Mouse (Mus musculus) liver, postnatal 0 days (tissue): ENCODE measurements around the gene Il1b. TPM values are rescaled to one million over a fixed set of nuclear protein-coding genes. Genes with fewer than 3 reads are reported as not detected.

Experiments
- ATAC-seq: fragments of 200-750 bp; cut with Nextera tagmentation; 2 replicates; pipeline ENCODE4 v1.8.0; 2017; ENCODE audit warnings: mild to moderate bottlenecking, moderate library complexity
- DNase-seq: peaks from one replicate; pipeline ENCODE4 v3.0.0-alpha.2; 2016
- H3K27ac ChIP-seq: fragments of 300-500 bp; sonication (generic); 2 replicates; pipeline ENCODE4 v1.5.1; 2014; ENCODE audit warnings: antibody characterized with exemption, moderate library complexity, mild to moderate bottlenecking, low read depth
- H3K27me3 ChIP-seq: fragments of 300-500 bp; sonication (generic); 2 replicates; pipeline ENCODE4 v1.6.1; 2014; ENCODE audit warnings: low read length, control low read depth, mixed read lengths; ENCODE audit not compliant: insufficient read depth
- H3K36me3 ChIP-seq: fragments of 300-500 bp; sonication (generic); replicated peaks from 2 replicates; pipeline ENCODE4 v1.6.1; 2014; ENCODE audit warnings: mild to moderate bottlenecking, control low read depth, low read length, moderate library complexity, mixed read lengths; ENCODE audit not compliant: insufficient read depth
- H3K4me1 ChIP-seq: fragments of 300-500 bp; sonication (generic); 2 replicates; pipeline ENCODE4 v1.6.1; 2014; ENCODE audit warnings: antibody characterized with exemption, mild to moderate bottlenecking, control low read depth; ENCODE audit not compliant: insufficient read depth
- H3K4me2 ChIP-seq: fragments of 300-500 bp; sonication (generic); 2 replicates; pipeline ENCODE4 v1.6.1; 2014; ENCODE audit warnings: low read depth, mild to moderate bottlenecking, low read length, moderate library complexity, mixed read lengths
- H3K4me3 ChIP-seq: fragments of 300-500 bp; sonication (generic); 2 replicates; pipeline ENCODE4 v1.5.1; 2014; ENCODE audit warnings: low read depth, low read length
- H3K9ac ChIP-seq: fragments of 300-500 bp; sonication (generic); replicated peaks from 2 replicates; pipeline ENCODE4 v1.6.1; 2014; ENCODE audit warnings: mild to moderate bottlenecking, moderate library complexity
- H3K9me3 ChIP-seq: fragments of 300-500 bp; sonication (generic); 2 replicates; pipeline ENCODE4 v1.6.1; 2016; ENCODE audit warnings: mild to moderate bottlenecking, control low read depth, low read length, mixed read lengths
- CTCF ChIP-seq: sonication (generic); IDR thresholded peaks from 2 replicates; pipeline ENCODE4 v1.5.1; 2016; ENCODE audit warnings: antibody characterized with exemption, low read depth
- EP300 ChIP-seq: IDR thresholded peaks from 2 replicates; pipeline ENCODE4 v1.6.1; 2016; ENCODE audit warnings: antibody characterized with exemption, low read depth, mild to moderate bottlenecking
- WGBS: fragments of 180-500 bp; shearing (Covaris S2); extraction: QIAGEN DNeasy Blood & Tissue Kit; methylation state at CpG from one replicate; pipeline ENCODE4 v1.1.7; 2014; ENCODE audit not compliant: insufficient replicate concordance; 5-methylcytosine and 5-hydroxymethylcytosine counted together
- polyA plus RNA-seq: library from polyadenylated mRNA; unstranded; fragments of >200 nt; fragmentation: Nextera tagmentation; extraction: Ambion mirVana; gene quantifications from 2 replicates; pipeline ENCODE4 v1.2.1, GENCODE M21; 2015

Il1b gene
- polyA plus RNA-seq, 1 experiment from 2014 or later, result 1.3 TPM

DNA sequence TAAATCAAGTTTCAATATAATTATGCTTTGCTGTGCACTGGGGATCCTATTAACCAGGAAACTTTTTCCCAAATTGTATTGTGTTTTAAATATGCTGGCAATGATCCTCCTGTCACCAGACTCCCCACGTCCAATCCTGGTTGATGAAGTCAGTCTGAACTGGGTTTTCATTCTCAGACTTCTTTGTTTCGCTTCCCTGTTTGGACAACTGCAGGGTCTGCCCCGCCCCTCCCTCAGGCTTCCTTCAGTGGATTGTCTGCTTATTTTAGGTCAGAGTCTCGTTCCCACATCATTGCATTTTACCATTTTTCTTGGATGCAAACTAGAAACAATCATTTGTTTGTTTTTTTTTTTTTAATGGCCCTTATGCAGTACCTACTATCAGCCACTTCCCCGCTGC is 9.3 kb upstream of the Il1b start:
- no peak for ATAC-seq
- H3K36me3 ChIP-seq, result no peaks in the 10 kb centered on the region
- WGBS, result 60% methylated on average over 5 of the region's 5 CpGs
- H3K9ac ChIP-seq, result no peak overlapping the region
- DNase-seq, result no peak
- no peak overlapping the region for H3K27ac ChIP-seq
- no peaks in the 10 kb centered on the region for H3K4me1 ChIP-seq
- no peak for TF ChIP-seq CTCF
- TF ChIP-seq EP300, result no peak
- H3K9me3 ChIP-seq, result no peaks in the 10 kb centered on the region
- H3K4me3 ChIP-seq, result no peak overlapping the region
- no peaks in the 10 kb centered on the region for H3K27me3 ChIP-seq
- H3K4me2 ChIP-seq, result no peak overlapping the region

DNA sequence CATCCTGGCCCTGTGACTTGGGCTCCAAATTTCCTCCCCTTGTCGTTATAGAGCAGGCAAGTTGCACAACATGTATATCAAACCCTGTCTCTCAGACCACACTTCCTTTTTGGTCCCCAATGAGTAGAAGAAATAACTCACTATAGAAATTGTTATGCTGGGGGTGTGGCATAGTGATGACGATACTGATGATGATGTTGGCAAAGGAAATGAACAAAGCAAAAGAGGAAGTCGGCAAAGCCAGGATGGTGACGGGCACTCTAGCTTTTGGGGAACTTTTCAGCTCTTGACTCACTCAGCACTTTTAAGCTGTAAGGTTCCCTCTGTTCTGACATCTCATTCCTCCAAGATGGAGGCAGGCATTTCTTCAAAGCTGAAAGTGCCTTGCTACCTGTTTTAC is 2.4 kb upstream of the Il1b start:
- H3K9ac ChIP-seq, result no peak overlapping the region
- H3K36me3 ChIP-seq, result no peaks in the 10 kb centered on the region
- no peak overlapping the region for H3K4me3 ChIP-seq
- no peak overlapping the region for H3K4me2 ChIP-seq
- TF ChIP-seq EP300 (peak; percentile 26; the same call in 1 of the 2 replicates), CTCF (no peak)
- no peaks in the 10 kb centered on the region for H3K9me3 ChIP-seq
- H3K27me3 ChIP-seq, result no peaks in the 10 kb centered on the region
- ATAC-seq (peak; percentile 59), DNase-seq (peak; percentile 31)
- 38% methylated on average over 4 of the region's 4 CpGs for WGBS
- peak overlapping the region; percentile 34; the same call in 1 of the 2 replicates for H3K27ac ChIP-seq
- no peaks in the 10 kb centered on the region for H3K4me1 ChIP-seq

DNA sequence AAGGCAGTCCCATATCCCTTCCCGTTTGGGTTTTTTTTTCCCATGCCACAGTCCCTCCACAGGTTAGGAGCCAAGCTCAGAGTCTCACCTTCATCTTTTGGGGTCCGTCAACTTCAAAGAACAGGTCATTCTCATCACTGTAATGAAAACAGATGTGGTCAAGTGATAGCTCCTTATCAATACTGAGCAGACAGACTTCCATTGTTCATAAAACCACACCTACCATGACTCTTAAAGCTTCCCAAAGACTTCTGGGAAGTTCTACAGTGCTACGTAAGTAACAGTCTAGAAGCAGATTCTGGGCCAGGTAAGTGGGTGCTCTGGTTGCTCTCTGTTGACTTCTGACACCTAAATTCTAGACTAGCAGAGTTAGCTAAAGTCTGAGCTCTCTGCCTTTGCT is 1.3 kb downstream of the Il1b start:
- Histone ChIP-seq H3K4me2 (no peak overlapping the region), H3K4me1 (no peaks in the 10 kb centered on the region), H3K27me3 (no peaks in the 10 kb centered on the region), H3K9me3 (no peaks in the 10 kb centered on the region), H3K9ac (no peak overlapping the region), H3K4me3 (no peak overlapping the region), H3K27ac (no peak overlapping the region), H3K36me3 (no peaks in the 10 kb centered on the region)
- TF ChIP-seq EP300 (0 out of 2 replicates have a peak, but pooled peaks have one; percentile 22), CTCF (no peak)
- DNase-seq (peak; percentile 3), ATAC-seq (no peak)
- 48% methylated on average over 3 of the region's 3 CpGs for WGBS

DNA sequence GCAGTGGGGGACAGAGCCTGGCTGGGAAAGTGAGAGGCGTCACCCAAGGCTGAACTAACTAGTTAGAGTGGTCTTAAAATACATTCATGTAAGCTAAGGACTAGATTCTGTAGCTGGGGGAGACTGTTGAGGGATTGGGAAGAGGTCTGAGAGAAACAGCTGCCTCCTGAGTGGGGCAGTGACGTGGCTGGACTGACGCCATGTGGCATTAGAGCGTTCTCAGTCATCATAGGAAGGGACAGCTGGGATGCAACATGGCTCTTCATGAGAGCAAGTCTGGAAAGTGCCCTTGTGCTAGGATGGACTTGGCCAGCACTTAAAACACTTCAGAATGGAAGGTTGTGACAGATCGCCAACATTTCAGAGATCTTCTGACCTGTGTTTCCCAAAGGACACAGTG is 2.1 kb downstream of the Il1b start:
- ATAC-seq (no peak), DNase-seq (peak; percentile 4)
- TF ChIP-seq CTCF (no peak), EP300 (no peak)
- Histone ChIP-seq H3K9ac (no peak overlapping the region), H3K4me1 (no peaks in the 10 kb centered on the region), H3K27me3 (no peaks in the 10 kb centered on the region), H3K4me3 (no peak overlapping the region), H3K4me2 (no peak overlapping the region), H3K36me3 (no peaks in the 10 kb centered on the region), H3K9me3 (no peaks in the 10 kb centered on the region), H3K27ac (no peak overlapping the region)
- 86% methylated on average over 5 of the region's 5 CpGs for WGBS

DNA sequence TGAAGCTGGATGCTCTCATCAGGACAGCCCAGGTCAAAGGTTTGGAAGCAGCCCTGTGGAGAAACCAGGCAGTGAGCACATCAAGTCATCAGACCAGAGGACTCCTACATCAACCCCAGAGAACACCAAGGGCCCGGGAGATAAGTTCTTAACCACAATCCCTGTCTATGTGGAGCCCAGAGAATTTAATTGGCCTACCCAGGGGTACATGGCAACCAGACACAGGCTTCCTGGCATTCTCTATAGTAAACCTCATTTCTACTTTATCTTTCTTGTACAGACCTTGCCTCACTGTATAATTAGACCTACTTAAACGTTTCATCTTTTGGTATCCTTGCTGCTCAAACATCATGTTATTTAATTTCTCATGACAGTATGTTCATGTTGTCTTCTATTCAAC is 2.8 kb downstream of the Il1b start:
- Histone ChIP-seq H3K36me3 (no peaks in the 10 kb centered on the region), H3K27ac (no peak overlapping the region), H3K4me3 (no peak overlapping the region), H3K4me2 (no peak overlapping the region), H3K27me3 (no peaks in the 10 kb centered on the region), H3K9ac (no peak overlapping the region), H3K9me3 (no peaks in the 10 kb centered on the region), H3K4me1 (no peaks in the 10 kb centered on the region)
- DNase-seq (peak; percentile 11), ATAC-seq (peak; percentile 81)
- 56% methylated on average over 2 of the region's 2 CpGs for WGBS
- no peak for TF ChIP-seq CTCF
- no peak for TF ChIP-seq EP300

DNA sequence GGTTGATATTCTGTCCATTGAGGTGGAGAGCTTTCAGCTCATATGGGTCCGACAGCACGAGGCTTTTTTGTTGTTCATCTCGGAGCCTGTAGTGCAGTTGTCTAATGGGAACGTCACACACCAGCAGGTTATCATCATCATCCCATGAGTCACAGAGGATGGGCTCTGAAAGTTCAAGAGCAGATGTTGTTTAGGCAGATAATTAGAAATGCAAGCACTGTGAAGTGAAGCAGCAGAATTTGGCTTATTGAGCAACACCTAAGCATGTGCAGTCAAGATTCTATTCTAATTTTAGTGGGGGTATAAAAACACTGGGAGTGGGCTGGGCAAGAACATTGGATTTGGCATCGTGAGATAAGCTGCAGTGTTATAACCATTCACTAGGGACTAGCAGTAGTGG is 3.7 kb downstream of the Il1b start:
- H3K36me3 ChIP-seq, result no peaks in the 10 kb centered on the region
- H3K4me2 ChIP-seq, result no peak overlapping the region
- no peak overlapping the region for H3K27ac ChIP-seq
- no peak overlapping the region for H3K4me3 ChIP-seq
- no peaks in the 10 kb centered on the region for H3K9me3 ChIP-seq
- TF ChIP-seq EP300 (no peak), CTCF (no peak)
- H3K9ac ChIP-seq, result no peak overlapping the region
- H3K27me3 ChIP-seq, result no peaks in the 10 kb centered on the region
- 65% methylated on average over 5 of the region's 5 CpGs for WGBS
- no peaks in the 10 kb centered on the region for H3K4me1 ChIP-seq
- no peak for ATAC-seq
- DNase-seq, result peak; percentile 5
